Mouse (Mus musculus) E14TG2a.4 (cell line): ENCODE results near the gene Celf2.

Experiments used
- CTCF ChIP-seq: conservative IDR thresholded peaks from 2 replicates; pipeline ENCODE4 v1.5.1; 2014; ENCODE audit warnings: low read length
- NANOG ChIP-seq: IDR thresholded peaks from 2 replicates; pipeline ENCODE4 v1.6.1; 2014; ENCODE audit warnings: borderline replicate concordance, low read length, mixed read lengths
- POU5F1 ChIP-seq: IDR thresholded peaks from 2 replicates; pipeline ENCODE4 v1.6.1; 2014; ENCODE audit warnings: low read length, borderline replicate concordance

GRCm38 (mm10) chr2:7233411-7233810 is 276.0 kb downstream of the Celf2 start:
- TF ChIP-seq CTCF (no peak), POU5F1 (no peak), NANOG (no peak)
